Mouse (Mus musculus) embryonic facial prominence, embryonic 15.5 days (tissue): Measurements from ENCODE around the gene Lrrn4. TPM values are rescaled to one million over a fixed set of nuclear protein-coding genes. Genes with fewer than 3 reads are reported as not detected.

Experiments
- ATAC-seq: fragments of 200-750 bp; cut with Nextera tagmentation; 2 replicates; pipeline ENCODE4 v1.8.0; 2017; ENCODE audit warnings: low read depth, moderate TSS enrichment; ENCODE audit not compliant: insufficient number of reproducible peaks, low FRiP score, low TSS enrichment
- H3K27ac ChIP-seq: fragments of 300-500 bp; sonication (generic); replicated peaks from 2 replicates; pipeline ENCODE4 v1.5.1; 2015; ENCODE audit warnings: mild to moderate bottlenecking, inconsistent platforms
- H3K27me3 ChIP-seq: fragments of 300-500 bp; sonication (generic); 2 replicates; pipeline ENCODE4 v1.6.1; 2015; ENCODE audit warnings: inconsistent platforms
- H3K36me3 ChIP-seq: fragments of 300-500 bp; sonication (generic); 2 replicates; pipeline ENCODE4 v1.6.1; 2015; ENCODE audit warnings: mild to moderate bottlenecking, inconsistent platforms
- H3K4me1 ChIP-seq: fragments of 300-500 bp; sonication (generic); 2 replicates; pipeline ENCODE4 v1.6.1; 2015; ENCODE audit warnings: inconsistent platforms
- H3K4me2 ChIP-seq: fragments of 300-500 bp; sonication (generic); replicated peaks from 2 replicates; pipeline ENCODE4 v1.6.1; 2015; ENCODE audit warnings: mild to moderate bottlenecking, inconsistent platforms
- H3K4me3 ChIP-seq: fragments of 300-500 bp; sonication (generic); replicated peaks from 2 replicates; pipeline ENCODE4 v1.5.1; 2015; ENCODE audit warnings: mild to moderate bottlenecking, inconsistent platforms
- H3K9ac ChIP-seq: fragments of 300-500 bp; sonication (generic); 2 replicates; pipeline ENCODE4 v1.6.1; 2015; ENCODE audit warnings: inconsistent platforms
- H3K9me3 ChIP-seq: fragments of 300-500 bp; sonication (generic); replicated peaks from 2 replicates; pipeline ENCODE4 v1.6.1; 2016; ENCODE audit warnings: inconsistent platforms
- WGBS: fragments of 180-500 bp; shearing (Covaris S2); methylation state at CpG from one replicate; pipeline ENCODE4 v1.1.7; 2015; 5-methylcytosine and 5-hydroxymethylcytosine counted together
- polyA plus RNA-seq: library from polyadenylated mRNA; unstranded; fragments of >200 nt; fragmentation: Nextera tagmentation; extraction: Ambion mirVana; gene quantifications from 2 replicates; pipeline ENCODE4 v1.2.1, GENCODE M21; 2015

Gene Lrrn4
- polyA plus RNA-seq, 1 experiment from 2014 or later: 0.23 TPM

DNA sequence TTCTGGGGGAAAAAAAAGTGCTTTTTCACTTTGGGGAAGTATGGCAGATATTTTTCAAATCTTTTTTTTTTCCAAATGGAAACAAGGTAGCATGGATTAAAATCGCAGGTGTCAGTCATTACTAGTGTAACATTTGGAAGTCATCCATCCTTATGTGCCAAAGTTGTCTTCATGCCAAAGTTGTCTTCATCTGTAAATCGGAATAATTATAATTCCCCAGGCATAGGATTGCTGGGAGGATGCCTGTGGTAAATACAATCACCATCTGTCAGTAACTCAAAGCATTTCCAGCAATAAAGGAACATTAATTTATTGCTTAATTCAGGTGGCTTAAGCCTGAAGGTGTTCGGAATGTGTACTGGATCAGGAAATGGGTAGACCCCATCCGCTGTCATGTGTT lies 39.6 kb downstream of the Lrrn4 start:
- Histone ChIP-seq H3K4me1 (peaks cover under 1% of the 10 kb centered on the region; the same call in 1 of the 2 replicates), H3K9me3 (no peaks in the 10 kb centered on the region), H3K4me3 (no peak overlapping the region), H3K36me3 (0 out of 2 replicates have a peak, but pooled peaks cover 3% of the 10 kb centered on the region), H3K27ac (no peak overlapping the region), H3K9ac (no peak overlapping the region), H3K4me2 (no peak overlapping the region), H3K27me3 (no peaks in the 10 kb centered on the region)
- 90% methylated on average over 4 of the region's 4 CpGs for WGBS
- no peak for ATAC-seq

Other genes with a start within 250 kb of the Lrrn4 start
- 12.7 and 15.7 TPM in 2 replicates for gene Shld1, start 194.0 kb downstream of the Lrrn4 start, polyA plus RNA-seq
- gene Chgb, start 99.6 kb downstream of the Lrrn4 start, polyA plus RNA-seq: 1.8 and 1.9 TPM in 2 replicates
- 25.0 and 28.2 TPM in 2 replicates for gene Trmt6, start 64.8 kb downstream of the Lrrn4 start, polyA plus RNA-seq
- gene Mcm8, start 64.8 kb downstream of the Lrrn4 start, polyA plus RNA-seq: 10.8 and 11.5 TPM in 2 replicates
- 19.6 and 20.0 TPM in 2 replicates for gene Crls1, start 34.2 kb downstream of the Lrrn4 start, polyA plus RNA-seq
- gene Fermt1, start 65.0 kb upstream of the Lrrn4 start, polyA plus RNA-seq: 23.3 and 23.5 TPM in 2 replicates